Mouse (Mus musculus) granulocyte monocyte progenitor cell, adult 5-6 weeks (primary cell): ENCODE measurements around the gene Prm2. TPM values are rescaled to one million over a fixed set of nuclear protein-coding genes. Genes with fewer than 3 reads are reported as not detected.

ENCODE experiments used
- ATAC-seq: replicated peaks from 2 replicates; pipeline ENCODE4 v1.8.0; 2016; ENCODE audit warnings: mild to moderate bottlenecking, moderate TSS enrichment, inconsistent platforms; ENCODE audit not compliant: poor library complexity, severe bottlenecking
- total RNA-seq, 2 experiments: library from RNA; stranded (forward) in 1 of 2; stranded (reverse) in 1 of 2; fragments of 200-712, 200-1000 nt in 1 of 2; fragments of >200 nt in 1 of 2; fragmentation: Nextera tagmentation in 1 of 2; gene quantifications; 2 replicates each; pipeline ENCODE4 v1.2.3; 2014 to 2017

Gene Prm2
- total RNA-seq, 2 experiments from 2014 or later = not detected

GRCm38 (mm10) chr16:10780631-10781120 lies 15.3 kb downstream of the Prm2 start:
- ATAC-seq = no peak

GRCm38 (mm10) chr16:10777579-10778160 lies 18.3 kb downstream of the Prm2 start:
- no peak for ATAC-seq

DNA sequence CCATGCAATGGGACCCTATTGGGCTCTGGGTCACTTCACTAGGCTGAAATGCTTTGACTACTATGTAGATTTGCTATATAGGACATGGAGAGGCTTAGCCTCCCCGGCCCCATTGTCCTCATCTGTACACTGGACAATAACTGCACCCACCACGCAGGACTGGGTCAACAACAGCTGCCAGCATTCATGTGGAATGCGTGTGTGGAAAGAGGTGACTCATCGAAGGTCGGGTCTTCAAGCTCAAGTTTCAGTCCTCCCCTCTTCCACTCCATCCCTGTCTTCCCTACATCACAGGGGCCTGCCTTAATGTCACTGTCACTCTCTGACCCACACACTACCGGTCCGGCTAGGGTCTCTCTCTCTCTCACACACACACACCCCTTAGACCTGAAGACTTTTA lies 19.6 kb downstream of the Prm2 start:
- no peak for ATAC-seq

GRCm38 (mm10) chr16:10774726-10775125 lies 21.2 kb downstream of the Prm2 start:
- ATAC-seq = peak; percentile 24

DNA sequence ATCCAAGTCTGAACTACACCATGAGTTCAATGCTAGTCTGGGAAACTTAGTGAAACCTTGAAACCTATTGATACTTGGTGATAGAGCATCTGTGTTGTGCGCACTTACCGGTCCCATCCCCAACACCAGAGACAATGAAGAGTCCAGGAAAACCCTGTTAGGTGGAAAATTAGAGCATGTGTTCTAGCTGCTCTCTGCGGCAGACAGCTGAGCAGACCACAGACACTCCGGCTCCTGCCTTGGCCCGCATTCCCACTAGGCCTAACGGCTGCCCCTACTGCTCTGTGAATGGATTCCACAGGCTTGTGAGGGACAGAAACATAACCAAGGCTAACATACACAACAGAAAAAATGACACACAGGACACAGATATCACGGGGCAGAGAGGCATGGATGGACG lies 22.4 kb downstream of the Prm2 start:
- ATAC-seq = no peak

DNA sequence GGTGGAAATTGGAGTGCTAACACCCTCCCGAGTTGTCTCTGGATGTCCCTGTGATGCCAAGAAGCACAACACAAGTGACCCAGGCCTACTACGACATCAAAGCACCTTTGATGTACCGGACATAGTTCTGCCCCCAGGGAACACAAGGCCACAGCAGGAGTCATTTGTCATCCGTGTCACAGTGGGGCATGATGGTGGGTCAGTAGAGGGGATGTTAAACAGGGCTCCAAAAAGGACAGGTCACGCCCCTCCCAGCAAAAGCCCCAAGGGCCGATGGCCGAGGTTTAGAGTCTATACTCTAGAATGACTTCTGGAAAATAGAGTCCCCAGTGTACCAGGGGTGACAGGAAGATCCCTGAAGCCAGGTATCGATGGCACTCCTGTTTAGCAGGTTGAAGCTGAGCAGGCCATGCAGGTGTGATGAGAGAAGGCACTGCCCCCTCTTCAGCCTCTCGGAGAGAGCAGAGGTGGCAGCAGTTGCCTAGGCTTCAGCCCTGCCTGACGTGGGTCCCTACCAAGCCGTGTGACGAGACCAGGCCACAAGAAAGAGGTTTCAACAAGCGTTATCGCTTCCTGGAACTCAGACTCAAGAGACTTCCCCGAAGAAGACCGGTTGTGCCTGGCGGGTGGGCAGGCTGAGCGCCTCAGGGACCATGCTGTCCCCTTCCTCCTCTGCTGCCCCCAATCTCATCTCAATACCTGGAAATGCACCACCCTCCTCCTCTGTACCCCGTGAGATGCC lies 24.0 kb downstream of the Prm2 start:
- no peak for ATAC-seq

DNA sequence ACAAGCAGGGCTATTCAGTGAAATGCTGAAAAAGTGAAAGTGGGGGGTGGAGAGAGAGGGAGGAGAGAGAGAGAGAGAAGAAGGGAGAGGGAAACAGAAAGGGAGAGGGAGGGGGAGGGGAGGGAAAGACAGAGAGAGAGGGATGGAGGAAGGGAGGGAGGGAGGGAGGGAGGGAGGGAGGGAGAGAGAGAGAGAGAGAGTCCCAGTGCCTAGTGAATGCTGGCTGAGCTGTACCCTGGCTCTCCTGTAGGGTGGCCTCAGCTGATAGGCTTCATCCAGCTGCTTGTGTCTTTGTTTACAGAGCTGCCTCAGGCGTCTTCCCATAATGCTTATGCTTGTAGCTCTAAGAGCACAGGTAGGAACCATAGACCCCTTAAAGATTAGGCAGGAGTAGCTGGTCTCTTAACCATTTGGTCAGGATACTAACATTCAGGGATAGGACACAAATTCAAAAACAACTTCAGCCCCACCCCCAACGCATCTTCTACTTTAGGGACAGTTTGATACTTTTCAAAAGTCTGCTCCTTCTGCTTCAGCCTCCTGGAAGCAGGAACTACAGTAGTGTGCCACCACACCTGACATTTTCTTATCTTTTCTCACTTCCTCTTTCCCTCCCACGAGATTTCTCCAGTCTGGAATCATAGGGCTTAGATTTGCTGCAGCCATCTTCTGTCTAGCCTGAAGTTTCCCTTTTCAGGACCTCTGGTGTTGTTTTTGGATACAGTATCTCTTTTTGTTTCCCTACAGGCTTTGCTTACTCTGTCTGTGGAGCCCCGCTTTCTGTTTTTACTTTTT lies 25.2 kb downstream of the Prm2 start:
- ATAC-seq = no peak

DNA sequence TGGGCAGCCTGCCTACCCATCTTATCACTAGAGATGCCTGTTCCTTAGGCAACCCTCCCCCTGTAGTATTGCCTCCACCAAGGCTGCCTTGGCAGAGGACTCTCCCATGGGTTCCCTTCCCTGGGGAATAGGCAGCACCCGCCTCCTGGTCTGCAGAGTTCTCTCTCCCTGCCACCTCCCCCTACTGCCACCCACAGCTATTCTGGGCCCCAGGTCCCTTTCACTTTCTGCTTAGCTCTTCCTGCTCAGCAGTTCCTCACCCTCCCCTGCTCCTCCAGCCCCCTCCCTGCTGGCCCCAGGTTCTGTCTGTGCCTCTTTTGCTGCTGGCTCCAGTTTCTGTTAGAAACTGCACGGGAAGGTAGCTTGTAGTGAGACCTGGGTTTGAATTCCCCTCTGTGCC lies 26.3 kb downstream of the Prm2 start:
- peak; percentile 62 for ATAC-seq

DNA sequence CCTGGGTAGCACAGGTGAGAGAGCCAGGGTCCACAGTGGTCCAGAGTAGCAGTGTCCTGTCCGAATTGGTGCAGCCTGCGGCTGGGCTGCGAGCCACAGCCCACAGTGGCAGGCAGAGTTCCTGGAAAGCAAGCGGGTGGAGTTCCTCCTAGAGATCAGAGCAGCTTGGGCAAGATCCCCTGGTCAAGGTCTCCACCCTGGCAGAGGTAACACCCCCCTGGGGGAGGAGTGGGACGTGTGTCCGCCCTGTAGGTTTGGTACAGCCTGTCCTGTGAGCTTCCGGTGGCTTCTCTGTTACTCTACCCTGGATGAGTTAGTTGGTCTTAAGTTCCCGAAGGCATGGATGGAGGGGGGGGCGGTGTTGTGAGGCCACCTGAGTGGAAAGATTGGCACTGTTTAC lies 27.1 kb downstream of the Prm2 start:
- peak; percentile 87 for ATAC-seq

DNA sequence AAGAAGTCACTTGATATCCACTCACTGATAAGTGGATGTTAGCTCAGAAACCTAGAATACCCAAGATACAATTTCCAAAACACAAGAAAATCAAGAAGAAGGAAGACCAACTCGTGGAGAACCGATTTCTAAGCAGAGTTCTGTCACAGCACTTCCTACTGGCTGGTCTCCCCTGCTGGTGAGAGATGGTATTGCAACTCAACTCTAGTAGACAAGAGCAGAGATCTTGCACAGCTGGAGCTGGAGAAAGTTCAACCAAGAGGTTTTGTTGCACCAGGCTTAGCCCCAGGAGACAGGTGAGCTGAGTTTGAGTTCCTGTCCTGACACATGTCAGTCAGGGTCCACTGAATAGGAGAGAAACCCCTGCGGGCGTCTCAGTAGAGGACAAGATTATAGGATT lies 28.8 kb downstream of the Prm2 start:
- ATAC-seq = 0 out of 2 replicates have a peak, but pooled peaks have one; percentile 40

DNA sequence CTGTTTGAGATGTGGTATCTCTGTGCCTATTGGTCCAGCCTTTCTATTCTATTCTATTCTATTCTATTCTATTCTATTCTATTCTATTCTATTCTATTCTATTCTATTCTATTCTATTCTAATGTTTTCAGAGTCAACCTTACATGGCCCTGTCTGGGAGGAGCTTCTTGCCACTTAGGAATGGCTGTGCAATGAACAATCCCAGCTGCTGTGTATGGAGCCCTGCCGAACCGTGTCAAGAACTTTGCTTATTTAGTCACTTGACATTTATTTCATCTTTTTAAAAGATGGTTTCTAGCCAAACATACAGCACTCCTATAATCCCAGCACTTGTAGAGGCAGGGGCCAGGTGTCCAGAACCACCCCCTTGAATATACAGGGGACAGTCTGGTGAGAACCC lies 31.6 kb downstream of the Prm2 start:
- ATAC-seq = no peak

GRCm38 (mm10) chr16:10763540-10764264 lies 32.2 kb downstream of the Prm2 start:
- no peak for ATAC-seq

- no peak for ATAC-seq
Observed at GRCm38 (mm10) chr16:10762569-10763180, 33.3 kb downstream of the Prm2 start.

GRCm38 (mm10) chr16:10761182-10761581 lies 34.8 kb downstream of the Prm2 start:
- no peak; the same call in 1 of the 2 replicates for ATAC-seq

DNA sequence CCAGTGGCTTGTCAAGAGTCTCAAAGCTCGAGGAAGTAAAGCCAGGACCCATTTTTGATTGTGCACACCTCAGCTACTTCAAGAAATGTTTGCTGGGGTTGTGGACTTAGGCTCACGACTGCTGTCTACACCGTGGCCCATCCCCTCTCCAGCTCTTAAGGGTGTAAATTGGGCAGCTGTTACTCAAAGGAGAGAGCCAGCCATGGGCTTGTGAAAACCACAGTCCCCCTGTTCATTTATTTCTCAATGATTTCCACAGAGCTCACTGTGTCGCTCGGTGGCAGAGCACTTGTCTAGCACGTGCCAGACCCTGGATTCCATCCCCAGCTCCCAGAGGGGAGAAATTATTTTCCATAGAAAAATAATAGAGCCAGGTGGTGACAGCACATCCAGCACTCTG lies 39.8 kb downstream of the Prm2 start:
- ATAC-seq = peak; percentile 50; the same call in 1 of the 2 replicates

- peak; percentile 26; the same call in 1 of the 2 replicates for ATAC-seq
Observed at GRCm38 (mm10) chr16:10754521-10755296, 41.2 kb downstream of the Prm2 start.

DNA sequence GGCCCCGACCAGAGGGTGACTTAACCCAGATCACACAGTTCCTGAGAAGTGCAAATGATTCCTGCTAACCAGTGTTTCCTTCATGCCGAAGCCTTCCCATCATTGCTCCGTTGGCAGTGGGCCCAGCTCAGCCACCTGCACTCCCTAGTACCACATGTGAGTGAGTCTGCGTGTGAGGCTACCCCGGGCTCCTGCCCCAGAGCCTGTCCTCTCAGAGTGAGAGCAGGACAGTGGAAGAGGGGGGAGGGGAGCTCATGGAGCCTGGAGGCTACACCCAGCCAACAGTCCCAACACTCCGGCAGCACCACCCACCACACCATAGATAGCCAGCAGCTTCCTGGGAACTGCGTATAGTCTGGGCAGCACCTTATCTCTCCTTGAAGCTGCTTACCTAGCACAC lies 46.1 kb downstream of the Prm2 start:
- no peak for ATAC-seq

- no peak for ATAC-seq
Observed at GRCm38 (mm10) chr16:10749226-10749625, 46.7 kb downstream of the Prm2 start.
